In genomic region chr1:188313303-188313702, GRCm38 (mm10) we compare ENCODE assay signal across 23 mouse cellular contexts. TPM values are rescaled to one million over a fixed set of nuclear protein-coding genes. Genes with fewer than 3 reads are reported as not detected.
"Had no signal": no experiment of that assay in that cellular context is flagged by ENCODE, and none has a peak within 500 bp of the region (broad histone marks: within the 10 kb centered on the region; RNA-seq: fewer than 3 reads in every experiment).

No protein-coding gene starts in this region.

- H3K36me3 ChIP-seq: lung, embryonic 15.5 days; midbrain, embryonic 13.5 days; midbrain, embryonic 15.5 days; neural tube, embryonic 12.5 days; stomach, embryonic 15.5 days had no signal

- ATAC-seq: liver, postnatal 0 days; lung, postnatal 0 days; midbrain, embryonic 13.5 days; midbrain, embryonic 15.5 days had no signal

- H3K9me3 ChIP-seq: lung, embryonic 15.5 days; midbrain, embryonic 13.5 days; midbrain, embryonic 15.5 days; neural tube, embryonic 12.5 days; stomach, embryonic 15.5 days had no signal

- H3K27me3 ChIP-seq: lung, embryonic 15.5 days; megakaryocyte, embryonic 14.5 days; midbrain, embryonic 13.5 days; midbrain, embryonic 15.5 days; neural tube, embryonic 12.5 days; stomach, embryonic 15.5 days had no signal

- DNase-seq: liver, postnatal 0 days; lung, adult 2 months; lung, postnatal 14 days; lung, postnatal 36 days; right cerebral cortex, postnatal 14 days; thymus, adult 18-20 months; thymus, postnatal 14 days; thymus, postnatal 36 days had no signal

- H3K27ac ChIP-seq: lung, embryonic 15.5 days; macrophage; midbrain, embryonic 13.5 days; midbrain, embryonic 15.5 days; neural tube, embryonic 12.5 days; stomach, embryonic 15.5 days; stomach, postnatal 0 days had no signal

- H3K4me1 ChIP-seq: lung, embryonic 15.5 days; megakaryocyte, embryonic 14.5 days; midbrain, embryonic 13.5 days; midbrain, embryonic 15.5 days; neural tube, embryonic 12.5 days; stomach, embryonic 15.5 days had no signal

- H3K4me3 ChIP-seq: lung, embryonic 15.5 days; megakaryocyte, embryonic 14.5 days; midbrain, embryonic 13.5 days; midbrain, embryonic 15.5 days; neural tube, embryonic 12.5 days; stomach, embryonic 15.5 days had no signal

- H3K4me2 ChIP-seq: lung, embryonic 15.5 days; midbrain, embryonic 11.5 days; midbrain, embryonic 13.5 days; midbrain, embryonic 15.5 days; neural tube, embryonic 12.5 days; stomach, embryonic 15.5 days had no signal

- H3K9ac ChIP-seq: liver, postnatal 0 days; lung, embryonic 15.5 days; midbrain, embryonic 13.5 days; midbrain, embryonic 15.5 days; neural tube, embryonic 12.5 days; stomach, embryonic 15.5 days had no signal

RNA-seq across cellular contexts. Expression of gene Ush2a, which starts 51.5 kb away (rescaled TPM):
- total RNA-seq: megakaryocyte progenitor cell, adult 5-6 weeks; monocyte, adult 5-6 weeks; neutrophil, adult 5-6 weeks had no signal
- polyA plus RNA-seq: liver, postnatal 0 days; lung, adult 2 months; macrophage; spleen, adult 2 months; stomach, postnatal 0 days; thymus, postnatal 0 days had no signal
